ENCODE assay signal across 8 mouse cellular contexts in genomic region chr5:135236571-135236970, GRCm38 (mm10). TPM values are rescaled to one million over a fixed set of nuclear protein-coding genes. Genes with fewer than 3 reads are reported as not detected.
A peak's percentile ranks its signal among the peaks of the same experiment; 100 is the strongest.
DNase-seq lines count a peak whose midpoint lies in the region; ATAC-seq and TF ChIP-seq lines count a peak whose summit lies in the region.

No protein-coding gene starts in this region.

- no peak overlapping the region for H3K9ac ChIP-seq in limb, embryonic 14.5 days (ENCODE audit: low read depth, low read length, severe bottlenecking)

- no peaks in the 10 kb centered on the region for H3K27me3 ChIP-seq in thymus, adult 2 months (ENCODE audit: control insufficient read depth, insufficient read depth, low read length)
- H3K27me3 ChIP-seq in limb, embryonic 14.5 days (ENCODE audit: control insufficient read depth, insufficient read depth, low read length), result no peaks in the 10 kb centered on the region

- H3K4me3 ChIP-seq in thymus, adult 2 months (ENCODE audit: control insufficient read depth, insufficient read depth, low read length), result no peak overlapping the region
- H3K4me3 ChIP-seq in limb, embryonic 14.5 days (replicated peaks; ENCODE audit: low read length), result no peak overlapping the region

- TF ChIP-seq CTCF in thymus, adult 2 months (IDR thresholded peaks at IDR 0.05; ENCODE audit: borderline replicate concordance, control insufficient read depth, extremely low read depth, insufficient read depth, low read length, poor library complexity), result no peak

- 58% methylated on average over 2 of the region's 2 CpGs for WGBS in thymus, adult 2 months
- WGBS in limb, embryonic 14.5 days, result 46% methylated on average over 2 of the region's 2 CpGs

- no peaks in the 10 kb centered on the region for H3K9me3 ChIP-seq in limb, embryonic 14.5 days (ENCODE audit: control insufficient read depth, low read length)

- no peak; the same call in 1 of the 2 replicates for ATAC-seq in cerebellum, adult (ENCODE audit: insufficient number of reproducible peaks, low FRiP score, low TSS enrichment)
- ATAC-seq in limb, embryonic 14.5 days (ENCODE audit: low FRiP score, low read depth), result no peak

- no peak overlapping the region for H3K27ac ChIP-seq in thymus, adult 2 months (ENCODE audit: control insufficient read depth, insufficient read depth, low read length)
- no peak overlapping the region for H3K27ac ChIP-seq in limb, embryonic 14.5 days (replicated peaks; ENCODE audit: low read depth, low read length)

- no peak for TF ChIP-seq POLR2A in thymus, adult 2 months (IDR thresholded peaks at IDR 0.05; ENCODE audit: control insufficient read depth, extremely low read depth, insufficient read depth, low read length, poor library complexity)
- TF ChIP-seq POLR2A in limb, embryonic 14.5 days (IDR thresholded peaks at IDR 0.05; ENCODE audit: borderline replicate concordance, extremely low read depth, insufficient read depth, insufficient read length), result no peak

- peak; percentile 36 for DNase-seq in cerebellum, adult 11 months
- peak; percentile 61 for DNase-seq in thymus, adult 2 months
- DNase-seq in thymus, adult 18-20 months, result no peak
- peak; percentile 50 for DNase-seq in embryo, embryonic 9.5 days (ENCODE audit: extremely low spot score)
- peak; percentile 46 for DNase-seq in hindlimb bud, embryonic 11.5 days (ENCODE audit: extremely low spot score, low read depth, low spot score)
- peak; percentile 69 for DNase-seq in limb, embryonic 14.5 days (ENCODE audit: low spot score)
- DNase-seq in right cerebral cortex, postnatal 14 days, result peak; percentile 70

- H3K36me3 ChIP-seq in thymus, adult 2 months (ENCODE audit: control insufficient read depth, insufficient read depth, low read length), result peaks cover 94% of the 10 kb centered on the region
- peaks cover 99% of the 10 kb centered on the region for H3K36me3 ChIP-seq in limb, embryonic 14.5 days (ENCODE audit: control insufficient read depth, insufficient read depth, low read length)

- no peaks in the 10 kb centered on the region for H3K4me1 ChIP-seq in thymus, adult 2 months (replicated peaks; ENCODE audit: control insufficient read depth, insufficient read depth, low read length)
- no peaks in the 10 kb centered on the region for H3K4me1 ChIP-seq in limb, embryonic 14.5 days (ENCODE audit: control insufficient read depth, insufficient read depth, low read length)

- no peak overlapping the region for H3K4me2 ChIP-seq in limb, embryonic 14.5 days (replicated peaks; ENCODE audit: low read depth, low read length, severe bottlenecking)

RNA-seq across cellular contexts. Expression of gene Fzd9, which starts 14.5 kb away (rescaled TPM):
- polyA plus RNA-seq in thymus, adult 2 months (2012; rRNA removed), result 0.06 and 0.58 TPM in 2 replicates
- polyA plus RNA-seq in limb, embryonic 14.5 days (2012; rRNA removed), result 31.2 and 50.0 TPM in 2 replicates
- polyA plus RNA-seq in limb, embryonic 14.5 days (2014; fragmentation: Nextera tagmentation; extraction: Ambion mirVana), result 19.4 and 23.1 TPM in 2 replicates

RNA-seq across cellular contexts. Expression of gene Baz1b, which starts 49.5 kb away (rescaled TPM):
- 56.1 and 68.7 TPM in 2 replicates for polyA plus RNA-seq in thymus, adult 2 months (2012; rRNA removed)
- polyA plus RNA-seq in limb, embryonic 14.5 days (2012; rRNA removed), result 72.7 and 73.0 TPM in 2 replicates
- polyA plus RNA-seq in limb, embryonic 14.5 days (2014; fragmentation: Nextera tagmentation; extraction: Ambion mirVana), result 52.3 and 58.8 TPM in 2 replicates

Comparison
In these comparisons a context has a peak if more than half of its experiments do, and no peak if none do; other contexts are left out.
1. DNase-seq: peak in cerebellum, adult 11 months (single experiment), thymus, adult 2 months (single experiment), embryo, embryonic 9.5 days (single experiment), hindlimb bud, embryonic 11.5 days (single experiment), limb, embryonic 14.5 days (single experiment) and right cerebral cortex, postnatal 14 days (single experiment); none in thymus, adult 18-20 months (0 of 2).
2. RNA of gene Fzd9, which starts 14.5 kb away (polyA plus RNA-seq): 19.4 to 50.0 TPM in limb, embryonic 14.5 days; 0.06 to 0.58 TPM in thymus, adult 2 months; every median in the first group is over 10 times any median in the second.